Mouse (Mus musculus): Measurements from ENCODE around the gene Rps11.
A peak's percentile ranks its signal among the peaks of the same experiment; 100 is the strongest.

GRCm38 (mm10) chr7:45079856-45080255 is 44.4 kb downstream of the Rps11 start:
- TF ChIP-seq CTCF (IDR thresholded peaks at IDR 0.05; ENCODE audit: insufficient read depth, low read length) (peak; percentile 89), POLR2A (IDR thresholded peaks at IDR 0.05; ENCODE audit: borderline replicate concordance, extremely low read depth, low read depth, low read length) (peak; percentile 19; the same call in 1 of the 2 replicates)
